Mouse (Mus musculus): ENCODE data around the gene Ddx5. TPM values are rescaled to one million over a fixed set of nuclear protein-coding genes. Genes with fewer than 3 reads are reported as not detected.
A peak's percentile ranks its signal among the peaks of the same experiment; 100 is the strongest.
"Not testable (repeated sequence)": the region's sequence is repeated elsewhere in the genome, so short reads cannot be mapped to it uniquely, and the experiment has no call there.

Ddx5 gene
- total RNA-seq (2022): 100 to 1,000 TPM; 190 to 257 (median 232) TPM

GRCm38 (mm10) chr11:106788775-106789459 lies at the start of gene Ddx5, which contains the start of gene Cep95:
Gene Ddx5, minus strand, starts transcription at chr11:106789185.
Gene Cep95, plus strand, starts transcription at chr11:106789252.
- DNase-seq (ENCODE audit: low spot score in 2 of 2): peak; percentile 97

GRCm38 (mm10) chr11:106828079-106828478 lies 39.1 kb upstream of the Ddx5 start:
- DNase-seq (ENCODE audit: low spot score in 2 of 2): no peak

DNA sequence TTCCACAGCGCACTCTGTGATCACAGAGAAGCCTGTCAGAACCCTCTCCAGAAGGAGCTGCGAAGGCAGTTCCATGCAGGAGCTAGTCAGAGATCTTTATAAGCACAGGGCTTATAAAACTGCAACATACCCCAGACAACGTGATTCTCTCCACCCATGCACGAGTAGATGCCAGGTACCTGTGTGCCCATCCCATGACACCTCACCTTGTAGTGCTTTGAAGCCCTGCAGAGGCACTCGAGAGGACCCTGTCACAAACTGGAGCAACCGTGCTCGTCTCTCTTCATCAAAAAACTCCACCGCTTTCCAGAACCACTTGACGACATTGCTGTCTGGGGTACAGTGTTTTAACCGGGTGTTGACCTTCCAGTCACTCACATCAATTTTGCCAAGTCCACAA lies 35.4 kb upstream of the Ddx5 start:
- DNase-seq (ENCODE audit: low spot score in 2 of 2): no peak

GRCm38 (mm10) chr11:106823741-106824140 lies 34.8 kb upstream of the Ddx5 start:
- no peak for DNase-seq (ENCODE audit: low spot score in 2 of 2)

- DNase-seq (ENCODE audit: low spot score in 2 of 2): no peak
These were observed 33.9 kb upstream of the Ddx5 start for GRCm38 (mm10) chr11:106822911-106823310.

DNA sequence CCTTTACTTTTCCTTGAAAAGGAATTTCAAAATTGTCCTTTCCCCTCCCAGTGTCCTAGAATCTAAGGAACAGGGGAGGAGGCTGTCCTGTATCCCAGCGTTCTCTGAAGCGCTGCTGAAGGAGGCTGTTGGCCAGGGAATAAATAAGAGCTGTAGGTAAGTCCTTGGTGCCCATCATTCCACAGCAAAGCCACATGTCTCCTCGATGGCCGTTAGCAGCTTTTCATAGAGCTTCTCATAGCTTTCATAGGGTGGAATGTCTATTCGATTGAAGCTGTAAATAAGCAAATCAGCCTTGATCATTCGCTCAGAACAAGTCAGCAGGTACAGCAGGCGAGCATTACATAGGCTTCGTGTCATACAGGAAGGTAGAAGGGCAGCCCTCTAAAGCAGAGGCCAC lies 33.5 kb upstream of the Ddx5 start:
- DNase-seq (ENCODE audit: low spot score in 2 of 2): no peak

- no peak for DNase-seq (ENCODE audit: low spot score in 2 of 2)
These were observed 32.4 kb upstream of the Ddx5 start for GRCm38 (mm10) chr11:106821397-106821796.

- DNase-seq (ENCODE audit: low spot score in 2 of 2): peak; percentile 12 to 37
These were observed 32.0 kb upstream of the Ddx5 start for GRCm38 (mm10) chr11:106820972-106821371.

DNA sequence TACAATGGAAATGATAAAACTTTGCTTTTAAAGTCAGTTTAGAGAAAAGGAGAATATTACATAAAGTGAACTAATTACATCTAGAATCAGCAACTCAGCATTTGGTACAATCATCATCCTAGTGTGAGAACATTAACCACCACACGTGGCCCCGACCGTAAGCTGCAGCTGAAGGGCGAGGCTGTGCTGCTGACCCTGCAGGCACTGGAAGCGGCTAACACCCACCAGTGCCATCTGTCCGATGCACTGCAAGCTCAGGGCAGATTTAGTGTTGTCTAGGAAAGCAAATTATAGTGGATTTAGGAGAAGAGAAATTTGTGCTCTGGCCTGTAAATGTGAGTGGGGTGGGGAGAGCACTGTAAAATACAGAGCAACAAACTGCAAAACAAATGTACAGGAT lies 31.3 kb upstream of the Ddx5 start:
- DNase-seq (ENCODE audit: low spot score in 2 of 2): no peak

DNA sequence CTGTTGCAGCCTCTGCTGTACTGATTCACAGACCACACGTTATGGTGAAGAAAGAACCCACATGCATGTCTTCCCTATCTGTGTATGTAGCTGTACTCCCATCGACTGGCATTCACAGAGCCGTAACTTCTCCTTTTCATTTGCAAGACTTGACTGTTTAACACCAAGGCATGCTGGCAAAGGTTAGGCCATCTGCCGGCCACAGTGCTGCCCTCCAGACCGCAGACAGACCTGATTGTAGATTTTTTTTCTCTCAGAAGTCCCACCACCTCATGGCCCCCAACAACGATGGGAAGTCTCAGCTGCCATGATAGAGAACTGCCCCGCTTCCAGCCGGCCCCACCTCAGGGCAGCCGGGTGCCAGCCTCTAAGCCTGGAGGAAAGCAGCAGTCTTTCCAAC lies 30.6 kb upstream of the Ddx5 start:
- DNase-seq (ENCODE audit: low spot score in 2 of 2): no peak

GRCm38 (mm10) chr11:106818341-106818740 lies 29.4 kb upstream of the Ddx5 start:
- no peak for DNase-seq (ENCODE audit: low spot score in 2 of 2)

- DNase-seq (ENCODE audit: low spot score in 2 of 2): no peak
These were observed 28.8 kb upstream of the Ddx5 start for GRCm38 (mm10) chr11:106817808-106818207.

DNA sequence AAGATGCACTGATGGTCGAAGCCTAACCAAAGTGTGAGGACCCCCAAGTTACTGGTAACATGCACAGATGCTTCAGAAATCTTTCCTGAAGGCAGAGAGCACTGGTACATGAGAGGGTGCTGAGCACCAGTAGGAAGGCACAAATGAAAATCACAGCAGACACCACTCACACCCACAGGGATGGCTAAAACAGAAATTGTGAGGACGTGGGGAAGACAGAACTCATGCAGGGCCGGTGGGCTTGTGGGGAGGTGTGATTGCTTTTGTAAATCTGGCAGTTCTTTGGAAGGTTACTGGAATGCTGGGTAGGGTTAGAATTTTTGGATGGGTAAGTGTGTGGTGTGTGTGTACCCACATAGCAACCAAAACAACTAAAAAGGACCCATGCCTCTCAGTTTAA lies 28.2 kb upstream of the Ddx5 start:
- DNase-seq (ENCODE audit: low spot score in 2 of 2): no peak

DNA sequence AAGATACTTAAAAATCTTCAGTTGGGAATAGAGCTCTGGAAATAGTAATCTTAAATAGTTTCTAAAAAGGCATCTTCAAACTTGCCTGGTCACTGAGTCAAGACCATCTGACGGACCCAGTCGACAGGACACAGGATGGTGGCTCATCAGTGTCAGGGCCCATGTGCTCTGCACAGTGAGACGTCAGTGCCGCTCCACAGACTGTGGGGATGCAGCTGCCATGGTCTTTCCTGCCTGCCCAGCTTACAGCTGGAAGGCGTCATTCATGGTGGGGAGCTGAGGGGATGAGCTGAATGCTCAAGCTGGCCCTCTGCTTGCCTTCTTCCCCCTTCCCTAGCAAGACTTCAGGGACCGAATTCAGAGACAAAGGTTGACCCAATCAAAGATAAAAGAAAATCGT lies 27.3 kb upstream of the Ddx5 start:
- DNase-seq (ENCODE audit: low spot score in 2 of 2): no peak

- no peak for DNase-seq (ENCODE audit: low spot score in 2 of 2)
These were observed 26.8 kb upstream of the Ddx5 start for GRCm38 (mm10) chr11:106815761-106816160.

DNA sequence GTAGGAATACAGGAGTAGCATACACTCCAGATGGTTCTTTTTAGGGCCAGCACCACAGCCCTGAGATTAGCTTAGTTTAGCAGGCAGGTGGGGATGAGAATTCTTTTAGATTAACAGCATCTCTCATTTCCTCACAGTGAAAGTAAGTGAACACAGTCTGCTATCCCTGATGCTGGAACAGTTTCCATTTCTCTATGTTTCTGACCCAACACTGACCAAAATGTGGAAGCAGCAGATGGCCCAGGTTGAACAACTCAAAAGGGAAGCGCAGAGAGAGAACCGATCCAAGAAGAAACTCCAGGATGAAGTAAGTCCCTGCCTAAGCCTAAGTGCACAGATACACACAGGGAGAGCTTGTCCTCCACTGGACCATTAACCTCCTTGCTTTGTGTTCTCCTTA lies 26.3 kb upstream of the Ddx5 start:
- no peak for DNase-seq (ENCODE audit: low spot score in 2 of 2)

DNA sequence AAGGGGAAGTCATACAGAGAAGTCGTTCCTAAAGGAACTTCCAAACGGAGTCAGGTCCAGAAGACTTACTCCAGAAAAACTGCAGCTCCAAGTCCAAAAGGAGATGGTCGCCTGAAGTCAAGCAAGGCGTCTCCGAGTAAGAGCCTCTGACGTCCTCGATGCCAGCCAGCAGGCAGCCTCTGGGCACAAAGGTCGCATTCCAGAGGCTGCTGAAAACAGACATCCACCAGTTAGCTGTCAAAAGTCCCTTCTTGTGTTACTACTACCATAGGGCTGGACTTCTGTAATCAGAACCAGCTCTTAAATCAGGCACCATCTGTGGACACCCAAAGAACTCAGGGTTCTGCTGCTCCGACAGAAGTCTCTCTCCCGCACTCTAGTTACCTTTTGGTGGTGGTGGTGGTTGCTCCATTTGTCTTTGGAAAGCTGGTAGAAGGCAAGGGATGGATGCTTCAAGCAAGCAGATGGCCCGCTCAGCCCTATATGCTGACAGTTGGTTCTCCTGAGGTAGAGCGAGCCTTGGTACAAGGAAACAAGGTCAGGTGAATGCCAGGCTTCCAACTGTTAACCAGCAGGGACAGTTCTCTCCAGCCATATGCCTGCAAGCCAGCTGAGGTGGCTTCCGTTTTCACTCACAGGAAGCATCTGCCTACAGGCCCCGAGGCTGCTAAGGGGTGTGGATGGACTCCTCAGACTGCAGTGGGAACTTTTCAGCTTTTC lies 25.8 kb upstream of the Ddx5 start:
- DNase-seq (ENCODE audit: low spot score in 2 of 2): no peak

DNA sequence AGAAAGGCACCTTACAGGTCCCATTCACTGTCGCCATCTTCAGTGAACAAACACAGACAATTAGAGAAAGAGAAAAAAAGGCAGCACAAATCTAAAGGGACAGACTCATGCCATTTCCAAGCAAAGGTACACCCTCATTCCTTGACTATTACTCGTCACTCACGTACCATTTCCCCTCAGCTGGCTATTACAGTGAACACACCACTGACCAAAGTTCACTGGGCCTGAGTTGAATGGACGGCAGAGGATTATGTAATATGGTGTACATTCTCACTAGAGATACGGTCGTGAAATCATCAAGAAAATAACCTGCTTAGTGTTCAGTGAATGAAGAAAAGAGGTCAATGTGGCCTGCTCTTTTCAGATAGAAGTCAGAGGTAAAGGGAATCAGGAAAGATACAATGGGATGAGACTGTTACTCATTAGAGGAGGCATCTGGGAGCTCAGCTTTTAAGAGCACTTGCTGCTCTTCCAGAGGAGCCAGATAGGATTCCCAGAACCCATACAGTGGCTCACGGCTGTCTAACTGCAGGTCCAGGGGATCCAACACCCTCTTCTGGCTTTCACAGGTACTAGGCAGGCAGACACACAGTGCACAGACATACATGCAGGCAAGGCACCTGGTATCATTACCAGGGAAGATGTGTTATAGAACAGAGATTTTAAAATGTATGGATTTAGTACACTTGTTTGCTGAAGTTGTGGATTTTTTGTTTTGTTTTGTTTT lies 23.6 kb upstream of the Ddx5 start:
- DNase-seq (ENCODE audit: low spot score in 2 of 2): no peak

DNA sequence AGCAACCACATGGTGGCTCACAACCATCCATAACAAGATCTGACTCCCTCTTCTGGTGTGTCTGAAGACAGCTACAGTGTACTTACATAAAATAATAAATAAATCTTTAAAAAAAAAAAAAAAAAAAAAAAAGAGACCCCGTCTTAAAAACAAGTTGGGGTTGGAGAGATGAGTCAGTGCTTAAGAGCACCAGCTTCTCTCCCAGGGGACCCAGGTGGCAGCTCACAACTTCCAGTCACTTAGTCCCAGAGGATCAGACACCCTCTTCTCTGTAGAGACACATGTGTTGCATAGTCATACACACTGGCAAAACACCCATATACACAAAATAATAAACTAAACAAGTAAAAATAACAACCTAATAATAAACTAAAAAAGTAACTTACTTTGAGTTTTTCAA lies 18.5 kb upstream of the Ddx5 start:
- DNase-seq (ENCODE audit: low spot score in 2 of 2): not testable (repeated sequence)

GRCm38 (mm10) chr11:106802069-106802627 lies 13.2 kb upstream of the Ddx5 start:
- no peak for DNase-seq (ENCODE audit: low spot score in 2 of 2)

- no peak for DNase-seq (ENCODE audit: low spot score in 2 of 2)
These were observed 6.7 kb upstream of the Ddx5 start for GRCm38 (mm10) chr11:106795679-106796078.

- no peak for DNase-seq (ENCODE audit: low spot score in 2 of 2)
These were observed 4.9 kb upstream of the Ddx5 start for GRCm38 (mm10) chr11:106793846-106794245.

Measured in gastrocnemius, adult 8-10 months (tissue).